Mouse (Mus musculus) hindbrain, embryonic 15.5 days (tissue): Measurements from ENCODE around the gene Vmp1. TPM values are rescaled to one million over a fixed set of nuclear protein-coding genes. Genes with fewer than 3 reads are reported as not detected.

Experiments used
- ATAC-seq: fragments of 200-750 bp; cut with Nextera tagmentation; 2 replicates; pipeline ENCODE4 v1.8.0; 2017; ENCODE audit warnings: low read depth, moderate number of reproducible peaks, moderate TSS enrichment; ENCODE audit not compliant: low FRiP score
- H3K27ac ChIP-seq: fragments of 300-500 bp; sonication (generic); replicated peaks from 2 replicates; pipeline ENCODE4 v1.5.1; 2015; ENCODE audit warnings: mild to moderate bottlenecking, inconsistent platforms
- H3K27me3 ChIP-seq: fragments of 300-500 bp; sonication (generic); 2 replicates; pipeline ENCODE4 v1.6.1; 2015; ENCODE audit warnings: control low read depth, inconsistent platforms
- H3K36me3 ChIP-seq: fragments of 300-500 bp; sonication (generic); 2 replicates; pipeline ENCODE4 v1.6.1; 2015; ENCODE audit warnings: control low read depth, inconsistent platforms
- H3K4me1 ChIP-seq: fragments of 300-500 bp; sonication (generic); replicated peaks from 2 replicates; pipeline ENCODE4 v1.6.1; 2015; ENCODE audit warnings: control low read depth, inconsistent platforms
- H3K4me2 ChIP-seq: fragments of 300-500 bp; sonication (generic); 2 replicates; pipeline ENCODE4 v1.6.1; 2015; ENCODE audit warnings: moderate library complexity, mild to moderate bottlenecking, inconsistent platforms
- H3K4me3 ChIP-seq: fragments of 300-500 bp; sonication (generic); 2 replicates; pipeline ENCODE4 v1.5.1; 2015; ENCODE audit warnings: mild to moderate bottlenecking, inconsistent platforms
- H3K9ac ChIP-seq: fragments of 300-500 bp; sonication (generic); 2 replicates; pipeline ENCODE4 v1.6.1; 2015; ENCODE audit warnings: inconsistent platforms
- H3K9me3 ChIP-seq: fragments of 300-500 bp; sonication (generic); 2 replicates; pipeline ENCODE4 v1.6.1; 2016; ENCODE audit warnings: control low read depth, inconsistent platforms
- WGBS: fragments of 180-500 bp; shearing (Covaris S2); methylation state at CpG from one replicate; pipeline ENCODE4 v1.1.7; 2015; 5-methylcytosine and 5-hydroxymethylcytosine counted together
- polyA plus RNA-seq: library from polyadenylated mRNA; unstranded; fragments of >200 nt; fragmentation: Nextera tagmentation; extraction: Ambion mirVana; gene quantifications from 2 replicates; pipeline ENCODE4 v1.2.1, GENCODE M21; 2015

Gene Vmp1
- polyA plus RNA-seq, 1 experiment from 2014 or later: 114 TPM

DNA sequence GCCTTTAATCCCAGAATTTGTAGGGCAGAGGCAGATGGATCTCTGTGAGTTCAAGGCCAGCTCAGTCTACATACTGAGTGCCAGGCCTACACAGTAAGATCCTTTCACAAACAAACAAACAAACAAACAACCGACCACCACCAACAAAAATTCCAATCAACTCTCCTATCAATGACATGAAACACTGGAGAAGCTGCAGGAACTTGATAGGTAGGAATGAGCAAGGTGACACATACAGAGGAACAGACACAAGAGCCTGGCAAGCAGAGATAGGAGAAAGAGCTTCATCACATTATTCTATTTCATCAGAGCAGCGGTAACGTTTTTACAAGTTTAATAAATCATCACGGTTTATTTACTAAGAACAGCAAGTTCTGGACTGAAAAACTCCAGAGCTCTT is 56.9 kb downstream of the Vmp1 start:
- no peak overlapping the region for H3K4me3 ChIP-seq
- H3K27me3 ChIP-seq: no peaks in the 10 kb centered on the region
- ATAC-seq: no peak
- WGBS: 95% methylated on average over 4 of the region's 4 CpGs
- no peaks in the 10 kb centered on the region for H3K9me3 ChIP-seq
- no peak overlapping the region for H3K9ac ChIP-seq
- H3K36me3 ChIP-seq: 0 out of 2 replicates have a peak, but pooled peaks cover 3% of the 10 kb centered on the region
- H3K4me1 ChIP-seq: 0 out of 2 replicates have a peak, but pooled peaks cover 7% of the 10 kb centered on the region
- H3K4me2 ChIP-seq: no peak overlapping the region
- H3K27ac ChIP-seq: no peak overlapping the region

DNA sequence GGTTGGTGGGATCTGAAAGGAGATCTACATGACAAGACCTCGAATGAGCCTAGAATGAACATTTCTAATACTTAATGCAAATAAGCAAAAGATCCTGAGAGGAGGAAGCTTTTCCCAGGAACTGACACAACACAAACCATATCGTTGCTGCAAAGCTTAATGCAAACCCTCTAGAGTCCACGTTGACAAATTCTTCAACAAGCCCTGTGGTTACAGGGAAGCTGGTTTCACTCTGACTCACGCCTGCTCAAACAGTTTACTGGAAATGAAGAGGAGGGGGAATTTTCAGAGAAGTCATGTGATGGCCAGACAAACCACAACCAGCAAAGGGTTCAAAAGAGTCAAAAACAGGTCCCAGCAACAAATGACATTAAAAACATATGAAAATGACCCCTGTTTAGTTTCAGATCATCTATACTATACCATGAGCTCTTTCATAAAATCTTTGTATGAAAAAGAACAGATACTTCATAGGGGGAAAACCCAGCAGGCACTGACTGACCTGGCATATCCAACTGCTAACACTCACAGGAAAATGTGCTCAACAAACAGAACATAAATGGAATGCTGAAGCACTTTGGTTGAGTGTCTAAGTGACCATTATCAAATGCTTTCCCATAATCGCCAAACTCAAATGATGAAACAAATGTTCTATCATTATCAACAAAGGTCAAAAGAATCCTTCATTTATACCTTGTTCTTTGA is 59.2 kb downstream of the Vmp1 start:
- Histone ChIP-seq H3K4me2 (no peak overlapping the region), H3K27ac (no peak overlapping the region), H3K27me3 (no peaks in the 10 kb centered on the region), H3K9ac (no peak overlapping the region), H3K9me3 (no peaks in the 10 kb centered on the region), H3K4me1 (0 out of 2 replicates have a peak, but pooled peaks cover 7% of the 10 kb centered on the region), H3K36me3 (no peaks in the 10 kb centered on the region), H3K4me3 (no peak overlapping the region)
- WGBS: 84% methylated on average over 5 of the region's 5 CpGs
- no peak for ATAC-seq

DNA sequence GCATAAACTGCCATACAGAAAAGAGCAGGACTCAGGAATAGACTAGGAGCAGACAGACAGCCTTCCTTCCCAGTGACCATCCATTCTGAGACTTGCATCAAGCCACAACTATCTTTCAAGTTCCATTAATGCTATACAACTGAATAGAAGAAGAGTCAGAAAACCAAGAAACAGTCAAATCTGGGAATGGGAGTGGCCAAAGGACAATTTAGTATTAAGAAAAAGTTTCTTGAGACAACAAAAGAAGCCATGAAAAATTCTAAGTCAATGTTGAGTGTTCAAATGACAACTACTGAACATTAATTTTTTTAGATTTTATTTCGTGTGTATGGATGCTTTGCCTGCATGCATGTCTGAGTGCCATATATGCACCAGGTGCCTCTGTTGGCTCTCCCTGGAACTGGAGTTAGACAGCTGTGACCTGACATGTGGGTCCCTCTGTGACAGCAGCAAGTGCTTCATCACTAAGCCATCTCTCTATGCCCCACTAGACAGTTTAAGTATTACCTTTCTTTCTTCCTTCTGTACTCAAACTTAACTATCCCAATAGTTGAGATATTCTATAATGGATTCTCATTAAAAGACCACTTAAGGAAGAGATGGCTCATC is 60.1 kb downstream of the Vmp1 start:
- Histone ChIP-seq H3K4me1 (0 out of 2 replicates have a peak, but pooled peaks cover 7% of the 10 kb centered on the region), H3K27ac (no peak overlapping the region)
- no peak for ATAC-seq

DNA sequence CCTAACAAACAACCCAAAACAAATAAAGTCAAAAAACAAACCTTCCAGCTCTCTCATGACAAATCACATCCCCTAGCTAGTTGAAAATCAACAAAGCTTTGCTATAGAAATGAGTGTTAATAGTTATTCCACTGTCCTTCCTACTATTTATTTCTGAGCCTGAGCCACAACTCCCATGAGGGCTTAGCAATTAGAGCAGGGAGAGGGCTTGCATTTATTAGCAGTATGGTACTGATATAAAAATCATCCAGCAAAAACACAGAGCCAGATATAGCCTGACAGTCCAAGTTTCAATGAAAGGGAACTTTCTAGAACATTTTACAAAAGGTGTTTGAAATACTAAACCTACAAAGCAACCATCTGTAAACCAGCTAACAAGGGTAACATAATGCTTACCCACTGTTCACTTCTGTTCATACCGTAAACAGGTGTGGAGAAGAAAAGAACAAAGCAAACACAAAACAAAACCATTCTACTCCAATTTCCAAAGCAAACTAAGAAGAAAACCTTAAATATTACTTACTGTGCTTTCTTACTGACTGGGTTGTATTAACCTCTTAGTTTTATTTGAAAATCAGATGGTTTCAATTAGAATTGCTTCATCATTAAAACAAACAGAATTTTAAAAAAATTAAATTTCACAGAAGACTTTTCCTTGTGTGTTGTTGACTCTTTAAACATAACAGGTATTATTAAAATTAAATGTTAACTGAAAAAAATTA is 61.3 kb downstream of the Vmp1 start:
- Histone ChIP-seq H3K4me2 (no peak overlapping the region), H3K4me3 (no peak overlapping the region), H3K9ac (no peak overlapping the region), H3K27me3 (no peaks in the 10 kb centered on the region), H3K36me3 (no peaks in the 10 kb centered on the region), H3K9me3 (no peaks in the 10 kb centered on the region), H3K27ac (no peak overlapping the region), H3K4me1 (0 out of 2 replicates have a peak, but pooled peaks cover 7% of the 10 kb centered on the region)
- ATAC-seq: no peak
- WGBS: 75% methylated on average over 1 of the region's 1 CpGs

More for the DNA sequence above, 60.1 kb downstream of the Vmp1 start:
- no peak overlapping the region for H3K4me2 ChIP-seq
- no peak overlapping the region for H3K9ac ChIP-seq
- no peaks in the 10 kb centered on the region for H3K36me3 ChIP-seq
- no peaks in the 10 kb centered on the region for H3K27me3 ChIP-seq
- no peaks in the 10 kb centered on the region for H3K9me3 ChIP-seq
- 84% methylated on average over 1 of the region's 1 CpGs for WGBS
- no peak overlapping the region for H3K4me3 ChIP-seq

DNA sequence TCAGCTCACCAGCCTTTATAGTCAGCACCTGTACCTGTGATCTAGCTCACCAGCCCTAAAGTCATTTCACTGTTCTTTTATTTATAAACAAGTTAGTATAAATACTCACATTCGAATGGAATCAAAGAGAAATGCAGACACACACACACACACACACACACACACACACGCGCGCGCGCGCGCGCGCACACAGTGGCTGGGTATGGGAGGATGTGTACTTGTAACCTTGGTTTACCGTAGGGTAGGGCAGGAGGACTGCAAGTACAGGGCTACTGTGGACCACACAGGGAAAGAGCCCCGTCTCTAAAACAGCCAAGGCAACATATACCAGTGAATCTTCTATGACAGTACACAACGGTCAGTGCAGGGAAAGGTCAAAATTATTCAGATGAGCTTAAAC is 62.5 kb downstream of the Vmp1 start:
- no peaks in the 10 kb centered on the region for H3K27me3 ChIP-seq
- no peak overlapping the region for H3K4me2 ChIP-seq
- no peak for ATAC-seq
- H3K9ac ChIP-seq: no peak overlapping the region
- 0 out of 2 replicates have a peak, but pooled peaks cover 7% of the 10 kb centered on the region for H3K4me1 ChIP-seq
- no peaks in the 10 kb centered on the region for H3K9me3 ChIP-seq
- no peaks in the 10 kb centered on the region for H3K36me3 ChIP-seq
- H3K4me3 ChIP-seq: no peak overlapping the region
- 96% methylated on average over 13 of the region's 13 CpGs for WGBS
- H3K27ac ChIP-seq: no peak overlapping the region

DNA sequence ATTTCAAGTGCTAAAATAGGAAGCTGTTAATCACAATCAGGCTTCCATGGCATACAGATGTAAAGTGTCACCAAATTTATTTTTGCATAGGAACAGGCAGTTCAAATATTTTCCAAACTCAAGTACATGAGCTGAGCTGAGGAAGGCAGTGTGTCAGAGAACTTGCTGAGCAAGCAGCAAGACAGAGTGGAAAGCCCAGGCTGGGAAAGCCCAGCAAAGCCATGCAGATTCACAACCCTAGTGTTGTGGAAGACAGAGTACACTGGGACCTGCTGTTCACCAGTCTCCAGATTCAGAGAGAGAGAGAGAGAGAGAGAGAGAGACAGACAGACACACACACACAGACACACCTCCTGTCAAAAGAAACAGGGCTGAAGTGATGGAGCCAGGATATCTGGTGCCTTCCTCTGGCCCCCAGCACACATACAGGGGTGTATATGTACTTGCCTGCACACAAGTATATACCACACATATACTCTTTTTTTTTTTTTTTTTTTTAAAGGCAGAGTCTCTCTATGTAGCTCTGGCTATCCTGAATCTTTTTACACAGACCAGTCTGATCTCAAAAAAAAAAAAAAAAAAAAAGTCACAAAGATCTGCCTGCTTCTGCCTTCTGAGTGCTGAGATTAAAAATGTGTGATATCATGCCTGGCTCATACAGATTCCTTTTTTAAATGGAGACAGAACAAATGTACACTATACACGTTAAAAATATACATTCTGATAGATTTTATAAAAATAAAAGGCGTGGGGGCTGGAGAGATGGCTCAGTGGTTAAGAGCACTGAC is 64.9 kb downstream of the Vmp1 start:
- H3K4me1 ChIP-seq: 0 out of 2 replicates have a peak, but pooled peaks cover 7% of the 10 kb centered on the region
- no peak overlapping the region for H3K9ac ChIP-seq
- no peak overlapping the region for H3K4me2 ChIP-seq
- ATAC-seq: no peak
- H3K36me3 ChIP-seq: no peaks in the 10 kb centered on the region
- no peaks in the 10 kb centered on the region for H3K27me3 ChIP-seq
- no peak overlapping the region for H3K27ac ChIP-seq
- 90% methylated on average over 2 of the region's 2 CpGs for WGBS
- H3K4me3 ChIP-seq: no peak overlapping the region
- H3K9me3 ChIP-seq: no peaks in the 10 kb centered on the region

- no peak overlapping the region for H3K27ac ChIP-seq
- 90% methylated on average over 5 of the region's 5 CpGs for WGBS
- H3K4me3 ChIP-seq: no peak overlapping the region
- no peaks in the 10 kb centered on the region for H3K36me3 ChIP-seq
- H3K27me3 ChIP-seq: no peaks in the 10 kb centered on the region
- no peak overlapping the region for H3K4me2 ChIP-seq
- no peak overlapping the region for H3K9ac ChIP-seq
- ATAC-seq: no peak
- no peaks in the 10 kb centered on the region for H3K9me3 ChIP-seq
- H3K4me1 ChIP-seq: no peaks in the 10 kb centered on the region
These were observed 69.0 kb downstream of the Vmp1 start for GRCm38 (mm10) chr11:86614607-86615006.

DNA sequence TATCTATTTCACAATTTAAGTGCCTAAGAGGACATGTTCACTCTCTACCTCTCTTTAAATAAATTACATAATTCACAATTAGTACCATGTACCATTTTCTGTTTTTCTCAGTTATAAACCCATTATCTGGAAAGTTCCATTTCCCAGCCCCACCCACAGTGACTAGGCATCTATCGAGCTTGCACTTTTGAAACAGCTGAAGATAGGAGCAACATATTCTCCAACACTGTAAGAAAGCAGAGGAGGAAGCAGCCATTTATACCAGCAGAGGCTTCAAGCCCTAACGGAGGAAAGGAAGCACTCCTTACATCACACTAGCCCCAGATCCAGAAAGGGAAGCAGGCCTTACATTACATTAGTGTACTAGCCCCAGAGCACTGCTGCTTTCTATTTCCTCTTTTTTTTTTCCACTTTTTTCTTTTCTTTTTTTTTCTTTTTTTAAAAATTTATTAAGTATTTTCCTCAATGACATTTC is 69.5 kb downstream of the Vmp1 start:
- no peak overlapping the region for H3K9ac ChIP-seq
- WGBS: 76% methylated on average over 2 of the region's 2 CpGs
- H3K27ac ChIP-seq: no peak overlapping the region
- H3K4me3 ChIP-seq: no peak overlapping the region
- H3K9me3 ChIP-seq: no peaks in the 10 kb centered on the region
- H3K4me2 ChIP-seq: no peak overlapping the region
- no peaks in the 10 kb centered on the region for H3K27me3 ChIP-seq
- no peaks in the 10 kb centered on the region for H3K4me1 ChIP-seq
- H3K36me3 ChIP-seq: no peaks in the 10 kb centered on the region
- ATAC-seq: no peak

- no peak overlapping the region for H3K9ac ChIP-seq
- no peaks in the 10 kb centered on the region for H3K4me1 ChIP-seq
- H3K27ac ChIP-seq: no peak overlapping the region
- no peak overlapping the region for H3K4me3 ChIP-seq
- H3K36me3 ChIP-seq: 0 out of 2 replicates have a peak, but pooled peaks cover under 1% of the 10 kb centered on the region
- no peaks in the 10 kb centered on the region for H3K27me3 ChIP-seq
- WGBS: 89% methylated on average over 1 of the region's 1 CpGs
- H3K4me2 ChIP-seq: no peak overlapping the region
- H3K9me3 ChIP-seq: no peaks in the 10 kb centered on the region
- no peak for ATAC-seq
These were observed 71.6 kb downstream of the Vmp1 start for GRCm38 (mm10) chr11:86611991-86612390.

DNA sequence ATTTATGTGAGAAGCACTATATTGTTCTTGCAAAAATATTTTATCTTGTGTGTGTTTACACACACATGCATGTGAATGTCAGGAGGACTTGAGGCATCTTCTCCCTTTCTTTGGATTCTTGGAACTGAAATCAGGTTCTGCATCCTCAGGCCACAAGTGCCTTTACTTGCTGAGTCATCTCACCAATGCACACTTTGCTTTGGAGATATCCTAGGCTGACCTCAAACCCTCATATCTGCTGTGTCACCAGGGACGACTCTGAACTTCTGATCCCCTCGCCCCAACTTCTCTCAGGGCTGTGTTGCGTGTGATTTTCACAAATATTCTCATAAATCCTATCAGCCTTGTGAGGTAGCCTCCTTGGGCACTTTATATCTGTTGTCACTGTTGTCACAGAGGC is 73.4 kb downstream of the Vmp1 start:
- peaks cover 12% of the 10 kb centered on the region for H3K36me3 ChIP-seq
- H3K9ac ChIP-seq: no peak overlapping the region
- 92% methylated on average over 3 of the region's 3 CpGs for WGBS
- no peak overlapping the region for H3K4me3 ChIP-seq
- H3K4me1 ChIP-seq: no peaks in the 10 kb centered on the region
- H3K27me3 ChIP-seq: no peaks in the 10 kb centered on the region
- no peak for ATAC-seq
- no peaks in the 10 kb centered on the region for H3K9me3 ChIP-seq
- no peak overlapping the region for H3K4me2 ChIP-seq
- H3K27ac ChIP-seq: no peak overlapping the region

GRCm38 (mm10) chr11:86607808-86608350 is 75.8 kb downstream of the Vmp1 start:
- no peak for ATAC-seq
- no peak overlapping the region for H3K4me2 ChIP-seq
- WGBS: 87% methylated on average over 2 of the region's 2 CpGs
- no peaks in the 10 kb centered on the region for H3K9me3 ChIP-seq
- no peak overlapping the region for H3K4me3 ChIP-seq
- H3K9ac ChIP-seq: no peak overlapping the region
- H3K27me3 ChIP-seq: no peaks in the 10 kb centered on the region
- no peaks in the 10 kb centered on the region for H3K4me1 ChIP-seq
- H3K27ac ChIP-seq: no peak overlapping the region
- peaks cover 12% of the 10 kb centered on the region for H3K36me3 ChIP-seq
